Mouse (Mus musculus) ovary, postnatal 36 days (tissue): Measurements from ENCODE around the gene Slc35b1.

Experiments used
- DNase-seq: peaks from one replicate; pipeline ENCODE4 v3.0.0; 2022; ENCODE audit warnings: low spot score, mixed read lengths

Slc35b1 gene

DNA sequence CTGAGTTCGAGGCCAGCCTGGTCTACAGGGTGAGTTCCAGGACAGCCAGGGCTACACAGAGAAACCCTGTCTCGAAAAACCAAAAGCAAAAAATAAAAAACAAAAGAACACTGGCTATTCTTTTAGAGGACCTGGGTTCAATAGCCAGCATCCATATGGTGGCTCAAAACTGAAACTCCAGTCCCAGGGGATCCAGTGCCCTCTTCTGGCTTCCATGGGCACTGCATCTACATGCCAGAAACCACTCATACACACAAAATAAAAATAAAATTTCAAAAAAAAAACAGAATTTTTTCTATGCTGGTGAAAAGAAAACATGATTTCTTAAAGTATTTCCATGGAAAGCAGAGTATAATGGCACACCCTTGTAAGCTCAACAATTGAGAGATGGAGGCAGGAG lies 47.7 kb downstream of the Slc35b1 start:
- DNase-seq: peak; percentile 12
